8 mouse cellular contexts compared by ENCODE assay signal in the genomic region with DNA sequence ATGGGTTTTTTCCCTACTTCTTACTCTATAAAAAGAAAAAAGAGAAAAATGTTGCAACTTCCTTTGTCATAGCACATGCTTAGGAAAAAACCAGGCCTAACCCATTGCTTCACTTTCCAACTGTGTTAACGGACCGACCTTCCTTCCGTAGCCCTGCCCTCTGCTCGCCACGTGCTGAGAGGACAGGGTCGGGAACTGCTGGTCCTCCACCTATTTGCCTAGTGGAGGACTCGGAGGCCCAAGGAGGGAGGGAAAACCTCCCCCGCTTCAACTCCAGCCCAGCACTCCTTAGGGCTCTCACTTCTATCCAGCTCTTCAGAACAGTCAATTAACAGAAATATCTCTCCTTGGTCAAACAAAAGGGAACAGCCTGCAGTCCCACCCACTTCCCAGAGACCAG. TPM values are rescaled to one million over a fixed set of nuclear protein-coding genes. Genes with fewer than 3 reads are reported as not detected.
DNase-seq lines count a peak whose midpoint lies in the region; ATAC-seq lines count a peak whose summit lies in the region.

No protein-coding gene starts in this region.

- WGBS in midbrain, embryonic 11.5 days = 28% methylated on average over 8 of the region's 8 CpGs
- WGBS in midbrain, embryonic 14.5 days = 31% methylated on average over 8 of the region's 8 CpGs
- 19% methylated on average over 8 of the region's 8 CpGs for WGBS in heart, embryonic 13.5 days
- WGBS in limb, embryonic 13.5 days = 44% methylated on average over 8 of the region's 8 CpGs
- 32% methylated on average over 8 of the region's 8 CpGs for WGBS in neural tube, embryonic 15.5 days

- H3K27me3 ChIP-seq in midbrain, embryonic 11.5 days (ENCODE audit: control insufficient read depth, insufficient read depth, low read length) = no peaks in the 10 kb centered on the region
- no peaks in the 10 kb centered on the region for H3K27me3 ChIP-seq in midbrain, embryonic 14.5 days (ENCODE audit: control insufficient read depth, insufficient read depth, low read length)
- no peaks in the 10 kb centered on the region for H3K27me3 ChIP-seq in heart, embryonic 13.5 days (replicated peaks)
- no peaks in the 10 kb centered on the region for H3K27me3 ChIP-seq in limb, embryonic 13.5 days
- H3K27me3 ChIP-seq in neural tube, embryonic 15.5 days (replicated peaks) = no peaks in the 10 kb centered on the region

- H3K4me3 ChIP-seq in midbrain, embryonic 11.5 days (ENCODE audit: low read depth, low read length) = no peak overlapping the region
- H3K4me3 ChIP-seq in midbrain, embryonic 14.5 days (replicated peaks; ENCODE audit: low read depth, low read length) = no peak overlapping the region
- no peak overlapping the region for H3K4me3 ChIP-seq in heart, embryonic 13.5 days
- H3K4me3 ChIP-seq in limb, embryonic 13.5 days = no peak overlapping the region
- H3K4me3 ChIP-seq in neural tube, embryonic 15.5 days (replicated peaks) = no peak overlapping the region

- intact Hi-C loops in left cerebral cortex, postnatal 36 days (cut with DNase I) = no loop called here

- no peaks in the 10 kb centered on the region for H3K36me3 ChIP-seq in midbrain, embryonic 11.5 days (ENCODE audit: control insufficient read depth, insufficient read depth, low read length)
- no peaks in the 10 kb centered on the region for H3K36me3 ChIP-seq in midbrain, embryonic 14.5 days (ENCODE audit: control insufficient read depth, insufficient read depth, low read length)
- H3K36me3 ChIP-seq in heart, embryonic 13.5 days = no peaks in the 10 kb centered on the region
- H3K36me3 ChIP-seq in limb, embryonic 13.5 days = no peaks in the 10 kb centered on the region
- no peaks in the 10 kb centered on the region for H3K36me3 ChIP-seq in neural tube, embryonic 15.5 days

- DNase-seq in midbrain, embryonic 11.5 days (ENCODE audit: low spot score, missing footprints) = no peak
- no peak for DNase-seq in midbrain, embryonic 14.5 days
- no peak for DNase-seq in spleen, adult 18-20 months
- no peak for DNase-seq in cerebellum, adult 11-12 months
- no peak for DNase-seq in left cerebral cortex, postnatal 36 days (ENCODE audit: low spot score in 2 of 2)

- H3K4me2 ChIP-seq in midbrain, embryonic 11.5 days = no peak overlapping the region
- no peak overlapping the region for H3K4me2 ChIP-seq in midbrain, embryonic 14.5 days (ENCODE audit: low read length)
- H3K4me2 ChIP-seq in heart, embryonic 13.5 days = peak overlapping the region; percentile 42
- no peak overlapping the region for H3K4me2 ChIP-seq in limb, embryonic 13.5 days (replicated peaks)
- H3K4me2 ChIP-seq in neural tube, embryonic 15.5 days = no peak overlapping the region; the same call in 1 of the 2 replicates

- H3K9ac ChIP-seq in midbrain, embryonic 11.5 days (ENCODE audit: low read length) = no peak overlapping the region
- no peak overlapping the region for H3K9ac ChIP-seq in midbrain, embryonic 14.5 days (replicated peaks; ENCODE audit: low read length)
- peak overlapping the region; percentile 55 for H3K9ac ChIP-seq in heart, embryonic 13.5 days
- no peak overlapping the region for H3K9ac ChIP-seq in limb, embryonic 13.5 days
- no peak overlapping the region for H3K9ac ChIP-seq in neural tube, embryonic 15.5 days (replicated peaks)

- H3K4me1 ChIP-seq in midbrain, embryonic 11.5 days (ENCODE audit: control insufficient read depth, insufficient read depth, low read length) = peaks cover 72% of the 10 kb centered on the region
- H3K4me1 ChIP-seq in midbrain, embryonic 14.5 days (ENCODE audit: control insufficient read depth, insufficient read depth, low read length) = peaks cover 76% of the 10 kb centered on the region
- H3K4me1 ChIP-seq in heart, embryonic 13.5 days = peaks cover 100% of the 10 kb centered on the region
- H3K4me1 ChIP-seq in limb, embryonic 13.5 days = peaks cover 81% of the 10 kb centered on the region
- H3K4me1 ChIP-seq in neural tube, embryonic 15.5 days = peaks cover 62% of the 10 kb centered on the region

- no peaks in the 10 kb centered on the region for H3K9me3 ChIP-seq in midbrain, embryonic 11.5 days (ENCODE audit: control insufficient read depth, low read length)
- H3K9me3 ChIP-seq in midbrain, embryonic 14.5 days (ENCODE audit: control insufficient read depth, low read length) = no peaks in the 10 kb centered on the region
- no peaks in the 10 kb centered on the region for H3K9me3 ChIP-seq in heart, embryonic 13.5 days
- no peaks in the 10 kb centered on the region for H3K9me3 ChIP-seq in limb, embryonic 13.5 days
- no peaks in the 10 kb centered on the region for H3K9me3 ChIP-seq in neural tube, embryonic 15.5 days (replicated peaks)

- peak; percentile 25 for ATAC-seq in midbrain, embryonic 11.5 days (ENCODE audit: low FRiP score)
- ATAC-seq in midbrain, embryonic 14.5 days (ENCODE audit: low FRiP score, low TSS enrichment) = no peak
- ATAC-seq in heart, embryonic 13.5 days (ENCODE audit: extremely low read depth, insufficient number of reproducible peaks, low FRiP score, low TSS enrichment) = 0 out of 2 replicates have a peak, but pooled peaks have one; percentile 38
- ATAC-seq in limb, embryonic 13.5 days (ENCODE audit: low FRiP score, low read depth) = 0 out of 2 replicates have a peak, but pooled peaks have one; percentile 2
- no peak for ATAC-seq in neural tube, embryonic 15.5 days (ENCODE audit: low FRiP score)

- no peak overlapping the region; the same call in 1 of the 2 replicates for H3K27ac ChIP-seq in midbrain, embryonic 11.5 days (ENCODE audit: low read depth, low read length)
- H3K27ac ChIP-seq in midbrain, embryonic 14.5 days (replicated peaks; ENCODE audit: low read depth, low read length) = no peak overlapping the region
- H3K27ac ChIP-seq in heart, embryonic 13.5 days (replicated peaks) = peak overlapping the region; percentile 77
- H3K27ac ChIP-seq in limb, embryonic 13.5 days = no peak overlapping the region
- 0 out of 2 replicates have a peak overlapping the region, but pooled peaks have one; percentile 13 for H3K27ac ChIP-seq in neural tube, embryonic 15.5 days (replicated peaks)

RNA-seq across cellular contexts. Expression of gene Mapkapk2, which starts 13.3 kb away (rescaled TPM):
- 49.8 and 56.0 TPM in 2 replicates for polyA plus RNA-seq in midbrain, embryonic 11.5 days (2014; fragmentation: Nextera tagmentation; extraction: Ambion mirVana)
- polyA plus RNA-seq in midbrain, embryonic 14.5 days (2014; fragmentation: Nextera tagmentation; extraction: Ambion mirVana) = 25.0 and 35.0 TPM in 2 replicates
- 60.0 and 62.0 TPM in 2 replicates for polyA plus RNA-seq in heart, embryonic 13.5 days (2015; fragmentation: Nextera tagmentation; extraction: Ambion mirVana)
- polyA plus RNA-seq in limb, embryonic 13.5 days (2015; fragmentation: Nextera tagmentation; extraction: Ambion mirVana) = 42.7 and 43.3 TPM in 2 replicates
- 15.0 and 19.9 TPM in 2 replicates for polyA plus RNA-seq in neural tube, embryonic 15.5 days (2015; fragmentation: Nextera tagmentation; extraction: Ambion mirVana)
- 10 to 100 TPM; 26.3 to 30.7 TPM for total RNA-seq in left cerebral cortex, postnatal 36 days (2021)

RNA-seq across cellular contexts. Expression of gene Dyrk3, which starts 53.9 kb away (rescaled TPM):
- polyA plus RNA-seq in midbrain, embryonic 11.5 days (2014; fragmentation: Nextera tagmentation; extraction: Ambion mirVana) = 17.2 and 23.4 TPM in 2 replicates
- 14.8 and 18.7 TPM in 2 replicates for polyA plus RNA-seq in midbrain, embryonic 14.5 days (2014; fragmentation: Nextera tagmentation; extraction: Ambion mirVana)
- polyA plus RNA-seq in heart, embryonic 13.5 days (2015; fragmentation: Nextera tagmentation; extraction: Ambion mirVana) = 3.2 and 4.5 TPM in 2 replicates
- 2.9 and 3.0 TPM in 2 replicates for polyA plus RNA-seq in limb, embryonic 13.5 days (2015; fragmentation: Nextera tagmentation; extraction: Ambion mirVana)
- 10.3 and 14.0 TPM in 2 replicates for polyA plus RNA-seq in neural tube, embryonic 15.5 days (2015; fragmentation: Nextera tagmentation; extraction: Ambion mirVana)
- total RNA-seq in left cerebral cortex, postnatal 36 days (2021) = 10 to 100 TPM in 1 of 2 experiments, 1 to 10 TPM in 1; 8.1 to 14.0 TPM

Comparison
In these comparisons a context has a peak if more than half of its experiments do, and no peak if none do; other contexts are left out.
1. ATAC-seq: peak in midbrain, embryonic 11.5 days (single experiment), heart, embryonic 13.5 days (single experiment) and limb, embryonic 13.5 days (single experiment); none in midbrain, embryonic 14.5 days (single experiment) and neural tube, embryonic 15.5 days (single experiment).
2. H3K27ac ChIP-seq: peak in heart, embryonic 13.5 days (single experiment) and neural tube, embryonic 15.5 days (single experiment); none in midbrain, embryonic 11.5 days (single experiment), midbrain, embryonic 14.5 days (single experiment) and limb, embryonic 13.5 days (single experiment).